Mouse (Mus musculus): ENCODE measurements around the gene Map3k20.

Map3k20 gene

GRCm38 (mm10) chr2:72372136-72372535 is 86.7 kb downstream of the Map3k20 start:
- DNase-seq (ENCODE audit: inconsistent age in 2 of 2, low spot score in 1 of 2) = no peak

GRCm38 (mm10) chr2:72374076-72374475 is 88.6 kb downstream of the Map3k20 start:
- DNase-seq (ENCODE audit: inconsistent age in 2 of 2, low spot score in 1 of 2) = peak in 1 of 2 experiments; percentile 80

DNA sequence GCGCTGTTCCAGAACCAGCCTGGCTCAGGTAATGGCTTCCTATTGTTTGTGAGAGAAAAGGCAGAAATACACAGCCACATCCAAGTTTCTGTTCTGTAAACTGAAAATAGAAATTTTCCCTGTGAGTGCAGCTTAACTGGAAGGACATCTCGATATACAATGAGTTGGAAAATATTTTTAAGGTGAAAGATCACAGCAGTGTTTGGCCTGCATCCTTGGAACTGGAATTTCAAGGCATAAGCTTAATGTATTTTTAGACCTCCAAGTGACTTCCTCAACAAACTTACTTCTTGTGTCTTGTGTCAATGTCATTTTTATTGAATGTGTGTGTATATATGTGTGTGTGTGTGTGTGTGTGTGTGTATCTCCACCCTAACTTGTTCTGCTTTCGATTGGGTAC is 90.4 kb downstream of the Map3k20 start:
- DNase-seq (ENCODE audit: inconsistent age in 2 of 2, low spot score in 1 of 2) = no peak

GRCm38 (mm10) chr2:72376946-72377345 is 91.5 kb downstream of the Map3k20 start:
- no peak for DNase-seq (ENCODE audit: inconsistent age in 2 of 2, low spot score in 1 of 2)

DNA sequence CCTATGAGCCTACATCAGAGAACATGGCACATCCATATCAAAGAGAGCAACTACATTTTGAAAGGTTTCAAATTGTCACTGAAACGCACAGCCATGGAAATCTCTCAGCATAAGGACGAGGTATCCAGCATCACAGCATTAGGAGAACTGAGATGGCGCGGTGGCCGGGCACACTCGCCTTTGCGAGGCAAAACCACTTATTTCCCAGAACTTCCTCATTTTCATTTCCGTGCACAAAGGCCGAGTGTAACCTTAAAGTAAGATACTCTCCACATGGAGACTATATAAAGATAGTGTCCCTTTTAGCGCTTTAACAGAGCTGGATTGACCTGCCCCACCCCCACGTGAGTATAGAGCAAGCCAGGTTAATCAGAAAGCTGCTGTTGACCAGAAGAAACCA is 94.0 kb downstream of the Map3k20 start:
- no peak for DNase-seq (ENCODE audit: inconsistent age in 2 of 2, low spot score in 1 of 2)

DNA sequence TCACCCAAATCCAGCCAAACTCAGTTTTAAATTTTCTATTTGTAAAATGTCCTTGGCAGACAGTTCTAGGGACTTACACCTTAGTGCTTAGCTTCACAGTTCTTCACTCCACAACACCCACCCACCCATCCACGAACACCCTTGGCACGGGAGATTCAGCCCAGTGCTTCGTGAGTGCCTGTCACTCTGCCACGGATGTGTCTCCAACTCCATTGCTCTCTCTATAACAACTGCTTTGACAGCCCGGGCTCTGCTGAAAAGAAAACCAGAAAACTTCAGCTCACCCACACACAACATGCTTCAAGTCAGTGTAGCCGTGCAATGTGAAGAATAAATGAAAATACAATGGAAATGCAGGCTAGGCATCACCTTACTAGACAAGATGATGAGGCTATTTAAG is 97.2 kb downstream of the Map3k20 start:
- DNase-seq (ENCODE audit: inconsistent age in 2 of 2, low spot score in 1 of 2) = no peak

GRCm38 (mm10) chr2:72383321-72383720 is 97.9 kb downstream of the Map3k20 start:
- no peak for DNase-seq (ENCODE audit: inconsistent age in 2 of 2, low spot score in 1 of 2)

DNA sequence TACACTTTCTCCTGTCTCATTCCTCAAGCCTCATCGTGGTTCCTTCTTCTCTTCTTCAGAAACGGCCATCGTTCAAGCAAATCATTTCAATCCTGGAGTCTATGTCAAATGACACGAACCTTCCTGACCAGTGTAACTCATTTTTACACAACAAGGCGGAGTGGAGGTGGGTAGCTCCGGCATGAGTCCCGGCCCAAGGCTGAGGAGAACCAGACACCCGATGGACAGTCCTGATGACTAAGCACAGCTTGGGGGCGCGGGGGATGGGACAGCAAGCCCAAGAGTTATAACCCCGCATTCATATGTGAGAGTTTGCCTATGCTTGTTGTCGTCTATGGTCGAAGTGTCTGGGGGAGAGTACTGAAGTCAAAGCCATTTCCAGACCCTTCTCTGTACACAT is 104.0 kb downstream of the Map3k20 start:
- peak; percentile 39 to 66 for DNase-seq (ENCODE audit: inconsistent age in 2 of 2, low spot score in 1 of 2)

GRCm38 (mm10) chr2:72389942-72390341 is 104.5 kb downstream of the Map3k20 start:
- DNase-seq (ENCODE audit: inconsistent age in 2 of 2, low spot score in 1 of 2) = peak; percentile 86 to 95

GRCm38 (mm10) chr2:72390474-72390873 is 105.0 kb downstream of the Map3k20 start:
- peak; percentile 52 to 73 for DNase-seq (ENCODE audit: inconsistent age in 2 of 2, low spot score in 1 of 2)

DNA sequence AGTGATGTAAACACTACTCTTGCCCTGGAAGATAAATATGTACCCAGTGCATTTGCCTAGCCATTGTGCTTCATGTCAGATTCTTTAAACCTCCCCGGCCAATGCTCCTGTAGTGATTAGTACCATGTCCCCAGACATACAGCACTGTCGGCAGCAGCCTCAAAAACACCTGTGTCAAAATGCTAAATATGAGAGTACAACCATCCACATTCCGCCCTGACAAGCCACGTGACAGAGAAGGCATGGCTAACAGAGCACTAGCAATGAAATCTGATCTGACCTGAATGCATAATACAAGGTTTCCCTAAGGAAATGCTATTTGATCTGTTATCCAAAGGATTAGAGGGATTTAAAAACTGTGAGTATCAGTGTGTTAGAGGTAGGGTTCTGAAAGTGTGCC is 105.6 kb downstream of the Map3k20 start:
- peak in 1 of 2 experiments; percentile 48 for DNase-seq (ENCODE audit: inconsistent age in 2 of 2, low spot score in 1 of 2)

GRCm38 (mm10) chr2:72391721-72392120 is 106.3 kb downstream of the Map3k20 start:
- no peak for DNase-seq (ENCODE audit: inconsistent age in 2 of 2, low spot score in 1 of 2)

DNA sequence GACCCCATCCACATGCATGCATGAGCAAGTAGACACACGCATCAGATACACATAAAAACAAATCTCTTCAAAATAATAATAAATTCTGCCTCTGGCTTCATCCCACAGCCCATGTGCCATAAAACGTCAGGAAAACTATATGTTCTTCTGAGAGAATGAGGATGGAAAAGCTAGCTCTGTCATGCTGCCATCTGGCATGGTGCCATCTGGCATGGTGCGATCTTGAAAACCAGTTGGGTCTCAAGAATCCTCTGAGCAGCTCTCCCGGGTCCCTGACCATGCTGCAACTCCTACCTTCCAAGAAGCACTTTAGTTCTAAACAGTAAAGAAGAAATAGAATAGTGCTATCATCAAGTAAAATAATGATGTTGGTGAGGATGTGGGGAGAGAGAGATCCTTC is 106.9 kb downstream of the Map3k20 start:
- peak in 1 of 2 experiments; percentile 49 for DNase-seq (ENCODE audit: inconsistent age in 2 of 2, low spot score in 1 of 2)

DNA sequence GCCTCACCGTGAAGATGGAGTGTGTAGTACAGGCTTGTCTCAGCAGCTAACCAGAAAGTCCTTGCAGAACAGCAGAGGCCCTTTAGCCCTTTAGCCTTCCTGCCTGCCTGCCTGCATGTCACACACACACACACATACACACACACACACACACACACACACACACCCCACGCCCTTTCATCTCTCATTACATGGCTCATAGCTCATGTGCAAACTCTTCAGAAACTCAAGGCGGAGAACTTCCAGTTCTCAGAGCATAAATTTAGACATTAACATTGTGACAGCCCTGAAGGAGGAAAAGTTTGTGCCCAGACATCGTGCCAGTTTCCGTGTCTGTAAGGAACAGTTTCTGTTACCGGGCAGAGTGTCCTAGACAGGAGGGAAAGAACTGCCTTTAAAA is 111.5 kb downstream of the Map3k20 start:
- DNase-seq (ENCODE audit: inconsistent age in 2 of 2, low spot score in 1 of 2) = no peak

GRCm38 (mm10) chr2:72398227-72398626 is 112.8 kb downstream of the Map3k20 start:
- peak; percentile 77 to 92 for DNase-seq (ENCODE audit: inconsistent age in 2 of 2, low spot score in 1 of 2)

DNA sequence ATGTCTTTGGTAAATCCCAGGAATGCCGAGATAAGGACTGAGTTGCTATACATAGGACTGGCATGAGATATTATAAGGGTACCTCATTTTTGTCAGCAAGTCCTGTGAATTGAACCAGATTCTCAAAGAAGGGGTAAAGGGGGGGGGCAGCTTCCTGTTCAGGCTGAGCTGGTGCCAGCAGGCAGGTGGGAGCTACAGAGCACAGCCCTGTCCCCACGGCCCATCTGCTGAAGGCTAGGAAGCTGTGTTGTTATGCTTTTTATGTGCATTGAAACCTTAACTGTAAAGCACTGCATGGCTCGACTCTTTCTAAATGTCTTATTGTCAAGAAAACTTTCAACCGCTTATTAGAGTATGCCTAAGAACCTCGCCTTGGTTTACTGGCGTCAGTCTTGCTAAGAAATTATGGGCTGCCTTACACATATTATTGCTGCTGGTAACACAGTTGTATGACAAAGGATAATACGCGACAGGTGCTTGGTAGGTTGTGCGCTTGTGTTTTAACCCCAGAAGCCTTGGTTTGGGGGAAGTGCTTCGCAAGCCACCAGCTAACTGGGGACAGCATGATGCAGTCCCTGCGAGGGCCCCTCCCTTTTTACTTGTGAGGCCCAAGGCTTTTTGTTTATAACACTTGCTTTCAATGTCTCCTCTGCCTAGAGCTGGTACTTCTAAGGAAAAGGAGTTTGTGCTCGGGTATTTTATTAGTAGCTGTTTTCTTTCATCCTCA is 114.2 kb downstream of the Map3k20 start:
- no peak for DNase-seq (ENCODE audit: inconsistent age in 2 of 2, low spot score in 1 of 2)

- no peak for DNase-seq (ENCODE audit: inconsistent age in 2 of 2, low spot score in 1 of 2)
These were observed 115.9 kb downstream of the Map3k20 start for GRCm38 (mm10) chr2:72401290-72401689.

DNA sequence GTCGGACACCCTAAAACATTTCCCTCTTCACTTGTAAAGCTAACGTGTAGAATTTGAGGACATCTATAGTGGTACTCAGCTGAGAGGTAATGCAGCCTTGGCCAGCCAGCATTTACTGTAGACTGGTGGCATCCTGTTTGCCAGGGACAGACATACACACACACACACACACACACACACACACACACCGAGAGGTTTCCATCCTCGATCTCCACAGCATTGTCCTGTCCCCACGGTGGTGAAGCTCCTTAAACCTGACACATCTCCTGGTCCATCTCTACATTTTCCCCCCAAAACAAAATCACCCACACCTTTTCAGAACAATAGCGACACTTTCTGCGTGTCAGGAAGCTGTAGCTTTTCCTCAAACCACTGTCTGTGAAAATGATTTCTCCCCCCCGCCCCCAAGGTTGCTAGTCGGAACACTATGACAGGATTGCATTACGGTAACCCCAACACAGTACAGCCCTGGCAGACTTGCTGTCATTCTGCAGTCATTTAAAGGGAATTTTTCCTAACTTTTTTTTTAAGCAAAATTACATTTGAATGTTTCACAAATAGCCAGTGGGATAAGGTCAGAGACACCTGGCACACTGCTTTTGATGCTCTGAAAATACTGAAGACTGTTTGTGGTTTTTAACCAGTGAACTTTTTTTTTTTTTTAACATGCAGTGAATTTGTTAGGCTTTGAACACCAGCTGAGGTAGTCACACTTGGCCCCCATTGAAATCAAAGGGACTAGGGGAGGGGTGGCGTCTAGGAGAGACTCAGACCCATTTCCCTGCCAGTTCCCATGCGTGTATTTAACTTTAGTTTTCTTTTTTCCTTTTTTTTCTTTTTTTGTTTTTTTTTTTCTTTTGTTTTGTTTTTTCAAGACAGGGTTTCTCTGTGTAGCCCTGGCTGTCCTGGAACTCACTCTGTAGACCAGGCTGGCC is 120.5 kb downstream of the Map3k20 start:
- no peak for DNase-seq (ENCODE audit: inconsistent age in 2 of 2, low spot score in 1 of 2)

- DNase-seq (ENCODE audit: inconsistent age in 2 of 2, low spot score in 1 of 2) = no peak
These were observed 121.3 kb downstream of the Map3k20 start for GRCm38 (mm10) chr2:72406701-72407100.

- DNase-seq (ENCODE audit: inconsistent age in 2 of 2, low spot score in 1 of 2) = no peak
These were observed 122.1 kb downstream of the Map3k20 start for GRCm38 (mm10) chr2:72407341-72408092.

DNA sequence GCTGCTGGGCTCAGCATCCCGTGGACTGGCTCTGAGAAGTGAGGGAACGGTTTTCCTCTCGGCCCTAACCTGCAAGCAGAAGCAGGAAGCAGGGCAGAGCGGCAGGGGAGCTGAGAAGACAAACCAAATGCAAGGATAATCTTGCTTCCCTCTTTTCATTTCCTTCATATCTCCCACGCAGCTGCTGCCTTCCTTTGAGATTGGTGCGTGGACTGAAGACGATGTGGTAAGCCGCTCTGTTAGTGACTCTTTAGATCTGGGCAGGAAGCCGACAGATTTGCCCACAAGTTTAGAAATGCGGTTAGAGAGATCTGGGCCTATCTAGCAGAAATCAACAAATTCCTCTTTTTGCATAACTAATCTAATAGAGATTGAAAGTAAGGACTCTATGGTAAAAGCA is 124.5 kb downstream of the Map3k20 start:
- no peak for DNase-seq (ENCODE audit: inconsistent age in 2 of 2, low spot score in 1 of 2)
